Mouse (Mus musculus): ENCODE data around the gene Hkdc1.
"Not testable (repeated sequence)": the region's sequence is repeated elsewhere in the genome, so short reads cannot be mapped to it uniquely, and the experiment has no call there.

Hkdc1 gene

DNA sequence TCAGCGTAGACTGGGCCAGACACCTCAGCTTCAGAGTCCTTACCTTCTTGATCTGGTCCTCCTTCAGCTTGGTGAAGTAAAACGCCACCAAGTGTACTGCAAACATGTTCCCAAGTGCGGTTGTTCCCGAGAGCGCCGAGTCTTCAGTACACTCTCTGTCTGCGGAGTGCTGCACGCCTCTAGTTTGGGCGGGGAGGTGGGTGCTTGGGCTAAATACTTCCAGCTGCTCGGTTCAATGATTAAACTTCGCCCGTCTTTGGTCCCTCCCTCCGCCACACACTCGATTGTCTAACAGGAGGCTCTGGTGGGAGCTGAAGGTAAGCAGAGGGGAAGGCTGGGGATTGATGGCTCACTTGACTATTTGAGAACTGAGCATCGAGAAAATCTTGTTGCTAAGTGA is at the start of gene Hkdc1:
Gene Hkdc1, minus strand, starts transcription at position 237 of the 400 bp plus-strand sequence.
- DNase-seq (ENCODE audit: extremely low read depth, insufficient read length, low spot score) = no peak

DNA sequence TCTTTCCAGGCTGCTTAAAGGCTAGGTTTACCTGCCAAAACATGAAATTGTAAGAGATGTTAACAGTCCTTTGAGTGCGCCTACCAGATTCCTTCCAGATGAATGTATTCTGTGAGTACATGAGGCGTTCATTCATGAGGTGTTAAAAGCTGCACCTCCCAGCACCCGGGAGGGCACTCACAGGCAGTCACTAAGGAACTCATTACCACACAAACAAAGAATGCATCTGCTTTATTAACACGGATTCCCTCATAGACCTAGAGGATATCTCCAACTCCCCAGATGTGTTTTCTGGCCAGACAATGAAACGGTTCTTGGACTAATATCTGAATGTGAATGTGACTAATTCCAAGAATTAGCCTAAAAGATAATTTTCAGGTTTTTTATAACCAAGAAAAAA is 48.8 kb upstream of the Hkdc1 start:
- DNase-seq (ENCODE audit: extremely low read depth, insufficient read length, low spot score) = no peak

DNA sequence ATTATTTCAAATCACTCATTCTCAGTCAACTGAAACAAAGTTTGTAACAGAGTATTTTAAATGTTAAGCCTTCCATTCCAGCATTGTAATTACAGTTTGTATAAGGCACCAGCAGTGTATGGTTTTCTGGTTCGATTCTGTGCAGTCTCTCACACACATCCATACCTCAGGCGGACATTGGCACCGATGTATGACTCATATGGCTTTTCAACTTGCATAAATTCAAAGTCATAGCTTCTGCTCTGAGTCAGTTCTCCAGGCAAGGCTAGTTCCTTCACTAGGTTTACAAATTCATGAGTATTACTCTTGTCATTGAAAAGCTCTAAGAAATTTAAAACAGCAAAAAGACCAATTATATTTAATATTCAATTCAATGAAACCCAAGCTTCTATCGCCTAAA is 47.4 kb upstream of the Hkdc1 start:
- no peak for DNase-seq (ENCODE audit: extremely low read depth, insufficient read length, low spot score)

DNA sequence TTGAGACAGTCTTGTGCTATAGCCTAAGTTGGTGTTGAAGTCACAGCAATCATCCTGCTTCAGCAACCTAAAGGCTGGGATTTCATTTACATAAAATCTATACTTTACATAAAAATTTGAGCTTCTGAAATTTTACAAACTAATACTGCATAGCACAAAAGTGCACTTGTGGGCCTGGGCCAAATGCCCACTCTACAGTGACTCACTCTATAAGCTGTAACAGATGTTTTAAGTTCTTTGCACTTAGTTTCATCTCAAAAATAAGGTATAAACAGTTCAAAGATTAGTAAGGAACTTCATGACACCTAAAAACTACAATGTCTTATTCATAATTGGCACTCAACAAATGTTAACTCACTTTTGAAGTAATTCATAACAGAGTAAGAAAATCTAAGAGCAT is 39.0 kb upstream of the Hkdc1 start:
- DNase-seq (ENCODE audit: extremely low read depth, insufficient read length, low spot score) = no peak

DNA sequence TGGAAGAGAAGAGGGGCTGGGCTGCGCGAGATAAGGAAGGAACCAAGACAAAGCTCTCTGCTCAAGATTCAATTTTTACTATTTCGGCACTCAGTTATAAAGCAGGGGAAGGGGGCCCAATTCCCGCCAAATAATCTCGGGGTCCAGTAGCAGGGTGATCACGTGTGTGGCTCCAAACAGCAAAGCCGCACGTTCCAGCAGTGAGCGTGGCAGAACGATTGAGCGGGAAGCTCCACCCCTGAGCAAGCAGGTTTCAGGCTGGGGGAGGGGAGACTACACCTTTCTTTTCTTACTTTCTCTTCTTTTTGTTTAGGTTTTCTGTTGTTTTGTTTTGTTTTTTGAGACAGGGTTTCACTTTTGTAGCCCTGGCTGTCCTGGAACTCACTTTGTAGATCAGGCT is 29.7 kb upstream of the Hkdc1 start:
- not testable (repeated sequence) for DNase-seq (ENCODE audit: extremely low read depth, insufficient read length, low spot score)

DNA sequence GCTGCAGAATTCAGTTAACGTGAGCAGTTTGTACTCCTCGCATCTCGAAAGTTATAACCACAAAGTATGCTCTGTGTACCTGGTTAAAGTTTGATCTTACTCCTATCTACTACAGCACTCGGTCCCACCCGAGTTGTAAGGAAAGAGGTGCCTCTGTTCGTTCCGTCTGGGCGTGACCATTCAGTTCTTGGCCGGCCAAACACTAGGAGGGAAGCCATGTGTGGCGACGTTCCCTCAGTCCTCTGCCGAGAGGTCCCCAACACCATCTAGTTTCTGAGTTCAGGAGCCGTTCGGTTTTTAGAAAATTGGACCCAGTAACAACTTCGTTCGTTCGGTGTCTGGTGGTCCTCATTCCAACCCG is 28.0 kb upstream of the Hkdc1 start:
- DNase-seq (ENCODE audit: extremely low read depth, insufficient read length, low spot score) = no peak

DNA sequence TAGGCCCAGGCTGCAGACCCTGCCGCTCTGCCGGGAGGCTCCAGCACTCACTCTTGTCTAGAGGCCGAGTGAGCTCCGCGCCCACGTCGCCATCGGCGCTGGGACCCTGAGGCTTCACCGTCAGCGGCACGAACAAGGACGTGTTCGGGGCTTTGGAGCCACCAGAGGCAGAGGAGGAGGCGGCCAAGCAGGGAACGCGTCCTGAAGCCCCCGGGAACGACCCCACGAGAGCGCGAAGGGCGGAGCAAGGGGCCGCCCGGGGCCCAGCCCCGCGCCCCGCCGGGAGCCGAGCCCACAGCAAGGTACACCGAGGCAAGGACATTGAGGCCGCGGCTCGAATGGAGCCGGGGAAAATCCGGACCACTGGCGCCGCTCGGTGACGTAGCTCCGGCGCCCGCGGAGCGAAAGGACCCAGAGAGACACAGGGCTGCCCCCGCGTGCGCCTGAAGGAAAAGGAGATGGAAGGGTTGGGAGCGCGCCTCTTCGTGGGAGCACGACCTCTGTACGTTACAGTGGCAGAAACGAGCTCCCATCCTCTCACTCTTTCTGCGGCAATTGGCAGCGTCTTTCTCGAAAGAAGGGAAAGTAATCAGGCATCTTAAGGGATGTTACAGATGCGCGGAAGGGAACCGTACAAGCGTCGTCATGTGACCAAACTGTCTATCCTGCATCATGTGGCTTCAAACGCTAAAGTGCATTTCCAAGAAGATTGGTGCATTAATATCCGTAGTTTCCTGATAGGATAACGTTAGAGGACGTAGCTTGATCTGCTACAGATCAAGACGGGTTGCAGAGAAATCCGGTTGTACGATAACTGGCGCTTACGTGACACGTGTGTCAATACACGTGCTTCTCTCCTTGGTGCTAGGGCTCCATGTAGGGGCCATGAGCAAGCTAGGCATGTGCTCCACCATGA is 27.3 kb upstream of the Hkdc1 start, which contains the start of the genes 4930507D05Rik and Supv3l1:
Gene 4930507D05Rik, plus strand, starts transcription at position 126 of the 916 bp plus-strand sequence.
Gene Supv3l1, minus strand, starts transcription at position 375 of the 916 bp plus-strand sequence.
- DNase-seq (ENCODE audit: extremely low read depth, insufficient read length, low spot score) = peak; percentile 87

DNA sequence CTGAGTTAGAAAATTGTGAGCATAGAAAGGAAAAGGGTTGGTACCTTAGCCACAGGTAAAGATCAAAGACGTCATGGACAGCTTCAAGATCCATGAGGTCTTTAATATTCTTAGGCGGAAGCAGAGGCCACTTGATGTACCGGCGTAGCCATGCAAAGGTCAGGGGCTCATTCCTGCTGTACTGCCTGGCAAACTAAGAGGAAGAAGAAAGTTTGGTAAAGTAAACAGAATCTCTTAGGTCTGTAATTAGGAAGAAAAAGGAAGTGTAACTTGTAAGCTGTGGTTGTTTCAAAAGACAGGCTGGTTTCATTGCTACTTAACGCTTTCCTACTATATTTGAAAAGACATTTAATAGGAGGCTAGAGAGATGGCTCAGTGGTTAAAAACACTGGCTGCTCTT is 8.1 kb upstream of the Hkdc1 start:
- no peak for DNase-seq (ENCODE audit: extremely low read depth, insufficient read length, low spot score)

DNA sequence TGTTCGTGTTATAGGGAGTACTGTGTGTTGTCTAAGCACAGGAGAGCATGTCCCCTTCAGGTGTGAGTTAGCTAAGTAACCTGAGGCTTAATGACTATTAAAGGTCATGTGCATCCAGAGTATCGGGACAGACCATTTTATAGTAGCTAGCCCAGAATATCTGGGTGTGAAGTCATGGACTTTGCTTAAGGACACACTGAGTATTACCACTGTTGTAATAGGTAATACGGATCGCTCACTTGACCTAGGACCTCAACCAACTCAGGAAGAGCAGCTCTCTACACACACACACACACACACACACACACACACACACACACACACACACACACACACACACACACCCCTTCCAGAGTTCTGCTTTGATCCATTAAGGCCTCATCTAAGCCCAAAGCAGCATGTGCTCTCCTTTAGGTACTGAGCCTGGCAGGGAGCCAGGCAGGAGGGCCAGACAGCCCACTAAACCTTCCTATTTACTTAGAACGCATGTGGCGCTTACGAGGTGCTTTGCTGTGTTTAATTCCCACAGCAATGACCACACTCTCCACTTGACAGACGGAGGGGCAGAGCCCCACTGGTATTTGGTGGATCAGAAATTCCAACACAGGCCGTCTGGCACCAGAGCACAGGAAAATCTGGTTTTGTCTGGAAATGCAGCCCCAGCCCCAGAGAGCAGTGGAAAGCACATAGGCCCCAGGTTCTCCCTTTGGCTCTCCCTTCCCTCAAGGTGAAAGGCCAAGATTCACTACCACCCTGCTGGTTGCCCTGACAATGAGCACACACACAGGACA is 3.0 kb upstream of the Hkdc1 start:
- no peak for DNase-seq (ENCODE audit: extremely low read depth, insufficient read length, low spot score)

DNA sequence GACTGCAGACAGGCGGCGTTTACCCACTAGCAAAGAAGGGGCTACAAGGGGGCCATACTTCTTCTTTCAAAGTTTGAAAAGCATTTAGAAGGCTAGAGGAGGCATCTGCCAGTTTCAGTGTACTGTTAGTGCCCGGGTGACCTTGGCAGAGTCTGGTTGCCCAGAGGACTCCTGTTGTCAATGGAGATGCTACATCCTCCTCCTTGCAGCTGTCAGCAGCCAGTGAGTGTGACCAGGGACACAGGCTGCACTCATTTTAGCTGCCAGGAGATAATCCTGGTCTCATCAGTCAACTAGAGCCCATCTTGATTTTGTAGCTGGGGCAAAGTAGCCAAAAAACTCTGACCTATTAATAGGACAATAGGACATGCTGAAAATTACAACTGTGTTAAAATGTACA is 1.2 kb downstream of the Hkdc1 start:
- DNase-seq (ENCODE audit: extremely low read depth, insufficient read length, low spot score) = no peak

DNA sequence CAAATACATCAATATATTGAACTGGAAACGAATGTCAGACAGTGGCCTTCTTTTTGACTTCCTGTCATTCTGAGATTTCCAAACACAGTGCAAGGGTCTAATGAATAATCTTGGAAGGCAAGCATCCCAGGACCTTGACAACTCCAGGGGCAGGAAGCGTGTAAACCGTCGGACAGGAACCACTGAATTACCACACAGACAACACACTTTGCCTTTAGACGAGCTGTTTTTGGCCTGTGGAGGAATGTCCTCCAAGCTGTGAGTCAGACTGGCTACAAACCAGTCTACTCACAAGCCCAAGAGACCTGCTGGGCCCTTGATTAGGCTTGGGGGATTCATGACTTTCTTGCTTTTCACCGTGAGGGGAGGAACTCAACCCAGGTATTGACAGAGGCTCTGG is 1.9 kb downstream of the Hkdc1 start:
- no peak for DNase-seq (ENCODE audit: extremely low read depth, insufficient read length, low spot score)

DNA sequence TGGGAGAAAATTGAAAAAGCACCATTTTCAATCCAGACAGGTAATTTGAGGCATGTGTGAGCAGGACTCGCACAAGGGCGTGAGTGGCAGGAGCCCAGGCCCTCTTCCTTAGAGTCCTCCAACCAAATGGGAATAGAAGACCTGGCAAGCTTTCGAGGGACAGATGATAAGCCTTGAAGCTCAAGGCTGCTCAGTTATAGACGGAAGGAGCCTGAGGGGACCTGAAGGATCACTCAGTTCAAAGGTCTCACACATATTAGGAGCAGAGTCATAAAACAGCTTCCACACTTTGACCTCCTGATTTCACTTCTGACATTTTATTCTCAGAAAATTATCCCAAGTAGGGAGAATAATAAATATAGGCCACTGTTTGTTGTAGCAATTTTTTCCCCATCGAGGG is 2.9 kb downstream of the Hkdc1 start:
- no peak for DNase-seq (ENCODE audit: extremely low read depth, insufficient read length, low spot score)

DNA sequence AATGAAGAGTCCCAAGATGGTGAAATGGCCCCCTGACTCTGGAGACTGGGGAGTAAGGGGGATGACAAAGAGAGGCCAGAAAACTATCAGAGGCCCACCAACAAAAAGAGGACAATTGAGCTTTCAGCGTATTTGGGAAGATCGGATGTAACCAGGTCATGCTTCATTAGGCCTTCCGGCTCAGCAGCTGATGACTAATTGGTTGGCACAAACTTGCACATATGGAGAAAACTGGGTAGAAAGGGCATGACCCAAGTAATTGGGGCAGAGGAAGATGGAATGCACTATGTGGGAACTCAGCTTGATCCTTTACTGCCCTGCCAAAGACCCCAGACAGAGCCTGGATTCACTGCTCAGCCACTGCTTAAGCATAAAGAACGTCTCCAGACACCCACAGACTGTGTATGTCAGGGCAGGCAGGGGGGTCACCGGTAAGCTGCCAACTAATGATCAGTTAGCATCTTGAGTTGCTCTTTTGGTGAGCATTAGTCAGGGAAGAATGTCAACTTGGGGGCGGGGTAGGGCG is 3.4 kb downstream of the Hkdc1 start:
- DNase-seq (ENCODE audit: extremely low read depth, insufficient read length, low spot score) = peak; percentile 25

DNA sequence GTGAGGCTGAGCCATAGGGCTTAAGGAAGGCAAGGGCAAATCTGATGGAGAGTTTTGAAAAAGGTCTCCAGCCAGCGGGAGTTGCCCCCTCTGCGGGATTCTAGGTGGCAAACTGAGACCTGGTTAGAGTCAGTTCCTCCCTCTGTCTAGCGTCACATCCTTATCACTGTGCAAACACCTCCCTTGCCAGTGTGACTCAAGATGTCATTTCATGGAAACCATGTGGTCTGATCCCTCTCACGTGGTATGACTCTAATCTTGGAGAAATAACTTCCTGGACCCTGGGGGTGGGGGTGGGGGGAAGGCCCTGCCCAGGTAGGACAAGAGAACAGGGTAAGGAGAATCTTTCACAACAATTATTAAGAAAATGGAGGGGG is 8.7 kb downstream of the Hkdc1 start:
- DNase-seq (ENCODE audit: extremely low read depth, insufficient read length, low spot score) = no peak

DNA sequence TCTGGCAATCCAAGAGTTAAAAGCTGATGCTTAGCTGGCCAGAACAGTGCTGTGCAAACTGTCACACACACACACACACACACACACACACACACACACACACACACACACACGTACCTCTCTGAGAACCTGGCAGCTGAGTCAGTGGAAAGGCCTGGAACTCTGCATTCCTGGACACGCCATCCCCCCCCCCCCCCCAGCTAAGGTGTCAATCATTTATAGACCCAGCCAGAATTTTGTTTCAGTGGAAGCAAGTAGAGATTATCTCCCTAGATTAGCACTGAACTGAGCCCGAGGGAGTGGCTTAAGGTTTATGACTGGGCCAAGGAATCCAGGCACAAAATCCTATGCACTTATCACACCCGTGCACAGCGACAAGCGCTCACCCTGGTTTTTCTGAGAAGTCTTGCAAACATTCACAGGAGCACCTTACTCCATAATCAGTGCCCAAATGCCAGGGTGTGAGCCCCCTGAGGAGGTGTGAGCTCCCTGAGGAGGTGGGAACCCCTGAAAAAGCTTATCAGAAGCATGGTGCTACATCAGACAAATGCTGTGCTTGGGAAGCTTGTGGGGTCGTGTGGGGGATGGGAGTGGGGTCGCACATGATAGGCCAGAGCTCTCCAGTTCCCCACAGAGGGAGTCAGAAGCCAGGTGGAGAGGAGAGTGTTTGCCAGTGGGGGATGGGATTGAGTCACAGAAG is 9.2 kb downstream of the Hkdc1 start:
- no peak for DNase-seq (ENCODE audit: extremely low read depth, insufficient read length, low spot score)

DNA sequence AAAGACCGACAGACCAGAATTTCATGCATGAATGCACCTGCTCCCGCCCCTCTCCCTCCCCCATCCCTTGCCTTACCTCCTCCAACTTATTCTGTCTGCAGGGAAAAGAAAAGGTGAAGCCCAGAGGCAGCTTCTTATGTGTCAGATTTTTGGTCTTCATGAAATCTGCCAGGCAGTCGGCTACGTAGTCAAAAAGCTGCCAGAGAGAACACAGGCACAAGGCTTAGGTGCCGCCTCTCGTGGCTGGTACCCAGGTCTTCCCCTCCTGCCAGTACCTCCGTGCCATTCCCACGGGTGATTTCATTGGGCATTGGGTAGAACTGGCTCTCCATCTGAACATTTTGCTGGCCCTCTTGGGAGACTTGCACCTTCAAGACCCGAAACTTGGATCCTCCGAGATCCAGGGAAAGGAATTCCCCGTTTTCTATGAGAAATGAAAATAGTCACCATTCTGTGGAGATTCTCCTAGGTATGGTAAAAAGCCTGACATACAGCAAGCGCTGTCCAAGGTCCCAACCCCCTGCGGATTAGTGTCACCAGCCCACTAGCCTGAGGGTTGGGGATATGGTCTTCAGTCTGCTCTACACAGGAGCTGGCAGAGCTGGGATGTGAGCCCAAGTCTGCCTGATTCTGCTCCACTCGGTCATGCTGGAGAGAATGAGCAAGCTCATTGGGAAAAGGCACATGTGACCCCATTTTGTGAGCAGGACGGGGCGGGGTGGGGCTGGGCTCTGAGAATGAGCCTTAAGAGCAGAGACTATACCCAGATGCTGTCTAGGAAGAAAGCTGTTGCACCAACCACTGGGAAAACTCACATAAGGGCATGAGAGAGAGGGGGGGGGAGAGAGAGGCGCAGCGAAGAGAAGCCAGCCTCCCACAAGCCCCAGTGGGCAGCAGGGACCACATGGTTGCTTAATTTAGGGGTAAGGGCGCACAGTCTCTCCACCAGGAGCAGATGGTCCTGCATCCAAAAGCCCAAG is 10.6 kb downstream of the Hkdc1 start:
- DNase-seq (ENCODE audit: extremely low read depth, insufficient read length, low spot score) = no peak

DNA sequence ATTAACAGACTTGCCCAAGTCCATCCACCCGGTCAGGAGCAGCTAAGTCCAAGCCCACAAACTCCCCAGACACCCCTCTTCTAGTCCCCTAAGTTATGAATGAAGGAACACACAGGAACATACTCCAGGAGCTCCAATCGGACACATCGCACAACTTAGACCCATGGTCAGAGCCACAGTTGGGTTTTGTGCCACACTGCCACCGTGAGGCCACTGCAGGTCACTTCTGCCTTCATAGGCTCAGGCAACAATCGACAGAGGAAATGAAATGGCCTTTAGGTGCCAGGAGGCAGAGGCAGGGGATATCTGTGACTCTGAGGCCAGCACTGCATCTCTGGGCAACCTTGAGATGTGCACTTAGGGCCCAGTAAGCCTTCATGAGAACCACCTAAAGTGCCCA is 11.3 kb downstream of the Hkdc1 start:
- DNase-seq (ENCODE audit: extremely low read depth, insufficient read length, low spot score) = peak; percentile 20

DNA sequence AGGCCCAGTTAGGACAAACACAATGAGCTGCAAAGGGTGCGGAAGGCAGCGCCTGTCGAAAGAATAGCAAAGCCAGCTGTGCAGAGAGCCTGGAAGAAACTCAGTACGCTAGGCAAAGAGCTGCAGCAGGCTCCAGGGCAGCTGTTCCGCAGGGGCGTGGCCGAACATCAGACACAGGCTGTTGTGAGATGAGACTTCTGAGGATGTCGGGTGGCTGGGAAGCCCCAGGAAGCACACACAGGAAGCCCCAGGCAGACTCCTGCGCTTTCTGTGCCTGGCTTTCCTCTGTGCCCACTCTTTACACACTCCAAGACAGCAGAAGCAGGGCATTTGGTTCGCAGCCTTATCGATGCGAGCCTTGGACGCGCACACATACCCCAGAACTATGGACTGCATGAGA is 17.4 kb downstream of the Hkdc1 start:
- DNase-seq (ENCODE audit: extremely low read depth, insufficient read length, low spot score) = no peak

DNA sequence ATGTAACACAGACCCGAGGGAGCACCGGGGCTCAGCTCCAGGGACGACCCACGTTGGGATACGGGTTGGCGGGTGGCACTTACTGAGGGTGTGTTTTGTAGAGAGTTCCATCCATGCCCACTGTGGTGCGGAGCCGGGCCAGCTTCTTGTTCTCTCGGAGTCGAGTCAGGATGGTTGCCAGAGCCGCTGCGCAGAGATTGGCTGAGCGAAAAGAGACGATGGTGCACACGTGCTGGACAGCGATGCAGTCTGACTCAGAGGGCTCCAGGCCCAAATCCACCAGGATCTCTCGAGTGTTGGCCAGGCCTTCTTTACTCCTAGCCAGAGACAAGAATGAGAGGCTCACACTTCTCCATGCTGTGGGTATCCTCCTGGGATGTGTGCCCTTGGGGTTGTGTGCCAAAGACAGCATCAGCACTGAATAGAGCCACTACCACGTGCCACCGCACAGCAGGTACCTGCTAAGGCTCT is 20.6 kb downstream of the Hkdc1 start:
- peak; percentile 42 for DNase-seq (ENCODE audit: extremely low read depth, insufficient read length, low spot score)

DNA sequence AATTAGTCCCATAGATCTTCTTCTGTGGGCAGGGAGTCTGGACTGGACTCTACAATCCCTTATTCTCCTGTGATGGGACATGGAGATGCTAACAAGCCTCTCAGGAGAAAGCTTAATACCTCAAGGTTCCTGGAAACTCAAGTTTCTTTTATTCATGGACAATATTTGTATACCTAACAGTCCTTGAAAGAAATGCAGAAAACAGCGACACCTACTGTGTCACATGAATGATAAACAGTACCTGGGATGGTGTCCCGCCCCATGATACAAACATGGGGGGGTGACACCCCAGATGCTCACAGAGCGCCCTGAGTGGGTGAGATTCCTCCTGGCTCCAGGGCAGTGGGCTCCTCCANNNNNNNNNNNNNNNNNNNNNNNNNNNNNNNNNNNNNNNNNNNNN is 39.3 kb downstream of the Hkdc1 start:
- no peak for DNase-seq (ENCODE audit: extremely low read depth, insufficient read length, low spot score)
